8 mouse cellular contexts compared by ENCODE assay signal in genomic region chr8:3475715-3476429, GRCm38 (mm10). TPM values are rescaled to one million over a fixed set of nuclear protein-coding genes. Genes with fewer than 3 reads are reported as not detected.
DNase-seq lines count a peak whose midpoint lies in the region; ATAC-seq and TF ChIP-seq lines count a peak whose summit lies in the region.

No protein-coding gene starts in this region.

- H3K36me3 ChIP-seq in heart, embryonic 12.5 days = no peaks in the 10 kb centered on the region
- no peaks in the 10 kb centered on the region for H3K36me3 ChIP-seq in hindbrain, embryonic 13.5 days
- no peaks in the 10 kb centered on the region for H3K36me3 ChIP-seq in midbrain, embryonic 10.5 days

- peak overlapping the region; percentile 68 for H3K4me2 ChIP-seq in heart, embryonic 12.5 days
- H3K4me2 ChIP-seq in hindbrain, embryonic 13.5 days = peak overlapping the region; percentile 57

- TF ChIP-seq POLR2A in bone marrow macrophage, adult 2 months (IDR thresholded peaks at IDR 0.05; ENCODE audit: borderline replicate concordance, low read depth, low read length) = no peak

- no peak for DNase-seq in heart, postnatal 4 days
- no peak for DNase-seq in midbrain, embryonic 10.5 days (ENCODE audit: low spot score)
- no peak for DNase-seq in urinary bladder, postnatal 4 days (ENCODE audit: low spot score in 2 of 2)
- DNase-seq in spleen, adult 12 weeks (ENCODE audit: low spot score) = no peak
- DNase-seq in kidney, postnatal 10 days = no peak

- TF ChIP-seq CTCF in bone marrow macrophage, adult 2 months (IDR thresholded peaks at IDR 0.05; ENCODE audit: low read depth, low read length) = no peak

- peak overlapping the region; percentile 34 for H3K4me3 ChIP-seq in heart, embryonic 12.5 days
- peak overlapping the region; percentile 31 for H3K4me3 ChIP-seq in bone marrow macrophage, adult 2 months (ENCODE audit: insufficient read depth, low read length)
- peak overlapping the region; percentile 35 for H3K4me3 ChIP-seq in hindbrain, embryonic 13.5 days
- peak overlapping the region; percentile 40 for H3K4me3 ChIP-seq in midbrain, embryonic 10.5 days

- no peak for ATAC-seq in heart, embryonic 12.5 days (ENCODE audit: insufficient number of reproducible peaks, low FRiP score)
- ATAC-seq in hindbrain, embryonic 13.5 days (ENCODE audit: low FRiP score) = peak; percentile 63

- H3K27ac ChIP-seq in heart, embryonic 12.5 days (ENCODE audit: poor library complexity, severe bottlenecking) = no peak overlapping the region
- H3K27ac ChIP-seq in bone marrow macrophage, adult 2 months (ENCODE audit: insufficient read depth, low read depth, low read length) = no peak overlapping the region
- no peak overlapping the region for H3K27ac ChIP-seq in hindbrain, embryonic 13.5 days
- H3K27ac ChIP-seq in midbrain, embryonic 10.5 days (replicated peaks) = no peak overlapping the region; the same call in 1 of the 2 replicates

- peaks cover 2% of the 10 kb centered on the region; the same call in 1 of the 2 replicates for H3K4me1 ChIP-seq in heart, embryonic 12.5 days (replicated peaks)
- H3K4me1 ChIP-seq in bone marrow macrophage, adult 2 months (ENCODE audit: control insufficient read depth, insufficient read depth, low read length) = peaks cover 2% of the 10 kb centered on the region; the same call in 1 of the 2 replicates
- peaks cover 7% of the 10 kb centered on the region for H3K4me1 ChIP-seq in hindbrain, embryonic 13.5 days (replicated peaks)
- H3K4me1 ChIP-seq in midbrain, embryonic 10.5 days = no peaks in the 10 kb centered on the region

- H3K27me3 ChIP-seq in heart, embryonic 12.5 days (replicated peaks) = peaks cover 11% of the 10 kb centered on the region; the same call in 1 of the 2 replicates
- H3K27me3 ChIP-seq in hindbrain, embryonic 13.5 days = 0 out of 2 replicates have a peak, but pooled peaks cover 8% of the 10 kb centered on the region
- H3K27me3 ChIP-seq in midbrain, embryonic 10.5 days (ENCODE audit: low read depth, poor library complexity, severe bottlenecking) = peaks cover 30% of the 10 kb centered on the region

- peak overlapping the region; percentile 12; the same call in 1 of the 2 replicates for H3K9ac ChIP-seq in heart, embryonic 12.5 days
- peak overlapping the region; percentile 66 for H3K9ac ChIP-seq in hindbrain, embryonic 13.5 days

- H3K9me3 ChIP-seq in heart, embryonic 12.5 days (replicated peaks) = no peaks in the 10 kb centered on the region
- no peaks in the 10 kb centered on the region for H3K9me3 ChIP-seq in hindbrain, embryonic 13.5 days
- no peaks in the 10 kb centered on the region for H3K9me3 ChIP-seq in midbrain, embryonic 10.5 days (replicated peaks)

- WGBS in heart, embryonic 12.5 days = 21% methylated on average over 37 of the region's 37 CpGs
- WGBS in hindbrain, embryonic 13.5 days = 33% methylated on average over 37 of the region's 37 CpGs
- 30% methylated on average over 37 of the region's 37 CpGs for WGBS in midbrain, embryonic 10.5 days

RNA-seq across cellular contexts. Expression of gene Tex45, which starts 5.2 kb away (rescaled TPM):
- polyA plus RNA-seq in heart, embryonic 12.5 days (2016; fragmentation: Nextera tagmentation; extraction: Ambion mirVana) = not detected in 2 replicates
- under 1 TPM in 1 of 2 experiments, not detected in 1; 0.32 TPM for total RNA-seq in heart, postnatal 4 days (2021)
- polyA plus RNA-seq in bone marrow macrophage, adult 2 months (2012; ENCODE audit: insufficient read depth, insufficient read length, missing spikeins) = not detected in 2 replicates
- polyA plus RNA-seq in hindbrain, embryonic 13.5 days (2015; fragmentation: Nextera tagmentation; extraction: Ambion mirVana) = 0.30 and 0.54 TPM in 2 replicates
- polyA plus RNA-seq in midbrain, embryonic 10.5 days (2016; fragmentation: Nextera tagmentation; extraction: Ambion mirVana) = not detected in 2 replicates

RNA-seq across cellular contexts. Expression of gene Pex11g, which starts 8.4 kb away (rescaled TPM):
- polyA plus RNA-seq in heart, embryonic 12.5 days (2016; fragmentation: Nextera tagmentation; extraction: Ambion mirVana) = 4.9 and 5.1 TPM in 2 replicates
- total RNA-seq in heart, postnatal 4 days (2021) = 1 to 10 TPM; 4.1 to 4.5 TPM
- 3.1 and 4.5 TPM in 2 replicates for polyA plus RNA-seq in bone marrow macrophage, adult 2 months (2012; ENCODE audit: insufficient read depth, insufficient read length, missing spikeins)
- 4.2 and 5.3 TPM in 2 replicates for polyA plus RNA-seq in hindbrain, embryonic 13.5 days (2015; fragmentation: Nextera tagmentation; extraction: Ambion mirVana)
- polyA plus RNA-seq in midbrain, embryonic 10.5 days (2016; fragmentation: Nextera tagmentation; extraction: Ambion mirVana) = 4.5 and 4.8 TPM in 2 replicates

RNA-seq across cellular contexts. Expression of gene Zfp358, which starts 17.1 kb away (rescaled TPM):
- polyA plus RNA-seq in heart, embryonic 12.5 days (2016; fragmentation: Nextera tagmentation; extraction: Ambion mirVana) = 34.2 and 36.2 TPM in 2 replicates
- total RNA-seq in heart, postnatal 4 days (2021) = 10 to 100 TPM; 24.6 to 26.1 TPM
- polyA plus RNA-seq in bone marrow macrophage, adult 2 months (2012; ENCODE audit: insufficient read depth, insufficient read length, missing spikeins) = 17.1 and 20.8 TPM in 2 replicates
- polyA plus RNA-seq in hindbrain, embryonic 13.5 days (2015; fragmentation: Nextera tagmentation; extraction: Ambion mirVana) = 77.4 and 79.9 TPM in 2 replicates
- 69.4 and 80.0 TPM in 2 replicates for polyA plus RNA-seq in midbrain, embryonic 10.5 days (2016; fragmentation: Nextera tagmentation; extraction: Ambion mirVana)

RNA-seq across cellular contexts. Expression of gene Mcoln1, which starts 24.4 kb away (rescaled TPM):
- polyA plus RNA-seq in heart, embryonic 12.5 days (2016; fragmentation: Nextera tagmentation; extraction: Ambion mirVana) = 52.7 and 53.5 TPM in 2 replicates
- total RNA-seq in heart, postnatal 4 days (2021) = 10 to 100 TPM; 26.4 to 29.0 TPM
- 112 and 117 TPM in 2 replicates for polyA plus RNA-seq in bone marrow macrophage, adult 2 months (2012; ENCODE audit: insufficient read depth, insufficient read length, missing spikeins)
- polyA plus RNA-seq in hindbrain, embryonic 13.5 days (2015; fragmentation: Nextera tagmentation; extraction: Ambion mirVana) = 90.1 and 92.0 TPM in 2 replicates
- 62.0 and 69.6 TPM in 2 replicates for polyA plus RNA-seq in midbrain, embryonic 10.5 days (2016; fragmentation: Nextera tagmentation; extraction: Ambion mirVana)

RNA-seq across cellular contexts. Expression of gene Pnpla6, which starts 39.3 kb away (rescaled TPM):
- polyA plus RNA-seq in heart, embryonic 12.5 days (2016; fragmentation: Nextera tagmentation; extraction: Ambion mirVana) = 21.7 and 23.4 TPM in 2 replicates
- 10 to 100 TPM; 15.1 to 15.9 TPM for total RNA-seq in heart, postnatal 4 days (2021)
- 36.0 and 39.9 TPM in 2 replicates for polyA plus RNA-seq in bone marrow macrophage, adult 2 months (2012; ENCODE audit: insufficient read depth, insufficient read length, missing spikeins)
- polyA plus RNA-seq in hindbrain, embryonic 13.5 days (2015; fragmentation: Nextera tagmentation; extraction: Ambion mirVana) = 34.8 and 37.3 TPM in 2 replicates
- polyA plus RNA-seq in midbrain, embryonic 10.5 days (2016; fragmentation: Nextera tagmentation; extraction: Ambion mirVana) = 20.0 and 22.2 TPM in 2 replicates
